Mouse (Mus musculus): ENCODE data around the gene Rabac1. TPM values are rescaled to one million over a fixed set of nuclear protein-coding genes. Genes with fewer than 3 reads are reported as not detected.

The Rabac1 gene
- total and polyA plus RNA-seq, 3 experiments: 223 to 240 TPM; not detected in 1

DNA sequence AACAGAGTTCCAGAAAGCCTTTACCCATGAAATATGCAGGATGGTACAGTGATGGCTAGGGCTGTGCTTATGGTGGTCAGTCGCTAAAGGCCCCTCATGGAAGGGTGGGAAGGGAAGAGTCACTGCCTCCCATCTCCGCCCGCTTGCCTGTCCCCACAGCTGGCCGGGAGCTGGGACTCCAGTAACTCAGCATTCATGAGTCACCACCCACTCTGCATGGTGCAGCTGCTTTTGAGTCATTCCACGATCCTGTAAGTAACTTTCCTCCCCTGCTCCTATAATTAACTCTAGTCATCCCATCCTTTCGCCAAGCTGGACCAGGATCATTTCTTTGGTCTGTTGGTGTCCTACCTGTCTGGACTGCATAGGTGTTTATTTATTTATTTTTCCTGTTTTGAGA, 20.5 kb upstream of the Rabac1 start:
- Histone ChIP-seq H3K9me3 (replicated peaks; ENCODE audit: insufficient read depth, low read length) (no peaks in the 10 kb centered on the region), H3K9ac (ENCODE audit: control insufficient read depth, low read depth, low read length, poor library complexity, severe bottlenecking) (no peak overlapping the region), H3K27me3 (ENCODE audit: control insufficient read depth in 1 of 2, insufficient read depth in 2 of 2, low read length in 2 of 2) (no peaks in the 10 kb centered on the region; a peak in 1 of 4 replicates), H3K4me3 (ENCODE audit: control insufficient read depth in 1 of 2, insufficient read depth in 1 of 2, low read depth in 2 of 2, low read length in 2 of 2) (no peak overlapping the region), H3K79me2 (ENCODE audit: control insufficient read depth, insufficient read depth, low read length, poor library complexity) (no peaks in the 10 kb centered on the region), H3K4me1 (ENCODE audit: control insufficient read depth in 1 of 2, insufficient read depth in 2 of 2, low read length in 2 of 2) (peaks cover 0 to 4% of the 10 kb centered on the region in 2 experiments; a peak in 2 of 4 replicates), H3K36me3 (ENCODE audit: control insufficient read depth in 1 of 2, insufficient read depth in 2 of 2, low read length in 2 of 2) (no peaks in the 10 kb centered on the region; a peak in 1 of 4 replicates), H3K27ac (ENCODE audit: control insufficient read depth, low read depth, low read length) (no peak overlapping the region)
- TF ChIP-seq SMC3 (IDR thresholded peaks at IDR 0.05; ENCODE audit: low read depth, low read length) (no peak), ZNF384 (IDR thresholded peaks at IDR 0.05; ENCODE audit: low read depth, low read length) (no peak), GATA1 (IDR thresholded peaks at IDR 0.05; ENCODE audit: low read depth, low read length) (no peak), KAT2A (conservative IDR thresholded peaks at IDR 0.05; ENCODE audit: low read depth, low read length) (no peak), MXI1 (IDR thresholded peaks at IDR 0.05; ENCODE audit: low read depth, low read length) (no peak), ZMIZ1 (IDR thresholded peaks at IDR 0.05; ENCODE audit: low read depth, low read length) (no peak), USF1 (IDR thresholded peaks at IDR 0.05; ENCODE audit: low read depth, low read length) (no peak)
- no peak for DNase-seq (ENCODE audit: low read depth, low spot score)

DNA sequence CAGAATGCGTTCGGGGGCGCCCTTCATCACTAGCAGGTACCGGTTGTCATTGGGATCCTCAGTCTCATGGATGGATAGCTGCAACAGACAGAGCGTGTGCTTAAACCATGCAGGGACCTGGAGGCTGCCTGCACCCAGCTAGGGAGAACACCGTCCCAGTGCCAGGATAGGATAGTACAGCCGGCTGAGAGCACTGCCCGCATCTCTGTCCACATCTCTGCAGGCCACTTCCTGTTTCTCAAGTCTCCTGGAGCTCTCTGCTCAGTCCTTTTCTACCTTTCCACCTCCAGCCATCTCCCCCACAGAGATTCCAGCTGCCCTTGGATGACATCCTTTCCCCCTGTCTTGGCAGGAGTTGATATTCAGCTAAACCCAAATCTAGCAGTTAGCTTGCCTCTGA, 17.9 kb upstream of the Rabac1 start:
- no peak for DNase-seq (ENCODE audit: low read depth, low spot score)

DNA sequence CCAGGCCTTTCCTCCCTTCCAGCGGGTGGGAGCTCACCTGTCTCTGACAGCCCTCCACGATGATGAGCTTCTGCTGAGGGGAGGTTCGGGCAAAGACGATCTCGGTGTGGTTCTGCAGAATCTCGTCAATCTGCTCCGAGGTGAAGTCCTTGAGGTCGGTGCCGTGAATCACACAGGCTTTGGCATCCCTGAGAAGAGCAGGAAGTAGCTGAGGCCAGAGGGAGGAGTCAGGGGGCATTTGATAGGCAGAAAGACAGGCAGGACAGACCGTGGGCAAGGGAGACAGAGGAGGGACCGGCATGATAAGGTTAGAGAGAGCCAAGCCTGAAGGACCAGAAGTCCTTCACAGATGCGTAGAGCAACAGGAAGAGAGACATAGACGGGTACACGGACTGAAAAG, 15.4 kb upstream of the Rabac1 start:
- H3K27me3 ChIP-seq (ENCODE audit: control insufficient read depth in 1 of 2, insufficient read depth in 2 of 2, low read length in 2 of 2): no peaks in the 10 kb centered on the region; a peak in 1 of 4 replicates
- no peaks in the 10 kb centered on the region; a peak in 1 of 4 replicates for H3K36me3 ChIP-seq (ENCODE audit: control insufficient read depth in 1 of 2, insufficient read depth in 2 of 2, low read length in 2 of 2)
- no peaks in the 10 kb centered on the region for H3K79me2 ChIP-seq (ENCODE audit: control insufficient read depth, insufficient read depth, low read length, poor library complexity)
- H3K9me3 ChIP-seq (replicated peaks; ENCODE audit: insufficient read depth, low read length): no peaks in the 10 kb centered on the region
- no peak overlapping the region for H3K27ac ChIP-seq (ENCODE audit: control insufficient read depth, low read depth, low read length)
- H3K9ac ChIP-seq (ENCODE audit: control insufficient read depth, low read depth, low read length, poor library complexity, severe bottlenecking): no peak overlapping the region; the same call in 1 of the 2 replicates
- peaks cover 0 to 12% of the 10 kb centered on the region in 2 experiments; a peak in 2 of 4 replicates for H3K4me1 ChIP-seq (ENCODE audit: control insufficient read depth in 1 of 2, insufficient read depth in 2 of 2, low read length in 2 of 2)
- peak overlapping the region in 1 of 2 experiments; percentile 25; a peak in 1 of 4 replicates for H3K4me3 ChIP-seq (ENCODE audit: control insufficient read depth in 1 of 2, insufficient read depth in 1 of 2, low read depth in 2 of 2, low read length in 2 of 2)
- DNase-seq (ENCODE audit: low read depth, low spot score): peak; percentile 24
- no peak for TF ChIP-seq MYB (IDR thresholded peaks at IDR 0.05; ENCODE audit: low read depth, low read length)
- no peak for TF ChIP-seq USF2 (IDR thresholded peaks at IDR 0.05; ENCODE audit: borderline replicate concordance in 1 of 2, insufficient read depth in 1 of 2, low read depth in 1 of 2, low read length in 2 of 2)
- no peak for TF ChIP-seq SMC3 (IDR thresholded peaks at IDR 0.05; ENCODE audit: low read depth, low read length)
- TF ChIP-seq MEF2A (IDR thresholded peaks at IDR 0.05; ENCODE audit: extremely low read depth, insufficient replicate concordance, low read depth, low read length, poor library complexity, severe bottlenecking): no peak
- TF ChIP-seq MAX (IDR thresholded peaks at IDR 0.05; ENCODE audit: low read length): no peak
- no peak for TF ChIP-seq MXI1 (IDR thresholded peaks at IDR 0.05; ENCODE audit: low read depth, low read length)
- TF ChIP-seq POLR2AphosphoS5 (IDR thresholded peaks at IDR 0.05; ENCODE audit: borderline replicate concordance, low read depth, low read length): no peak
- no peak for TF ChIP-seq ELF1 (IDR thresholded peaks at IDR 0.05; ENCODE audit: low read depth, low read length)
- TF ChIP-seq NRF1 (IDR thresholded peaks at IDR 0.05; ENCODE audit: insufficient read depth, low read depth, low read length, poor library complexity, severe bottlenecking): no peak
- TF ChIP-seq POLR2A (IDR thresholded peaks at IDR 0.05; ENCODE audit: control insufficient read depth in 1 of 2, insufficient read depth in 1 of 2, low read depth in 1 of 2, low read length in 2 of 2, poor library complexity in 1 of 2): no peak
- TF ChIP-seq TCF12 (IDR thresholded peaks at IDR 0.05; ENCODE audit: low read depth, low read length): no peak
- TF ChIP-seq BHLHE40 (IDR thresholded peaks at IDR 0.05; ENCODE audit: borderline replicate concordance, low read depth, low read length): no peak
- TF ChIP-seq CTCF (IDR thresholded peaks at IDR 0.05 in 2 of 3, conservative IDR thresholded peaks at IDR 0.05 in 1 of 3; ENCODE audit: control insufficient read depth in 1 of 3, insufficient read depth in 1 of 3, low read depth in 2 of 3, low read length in 3 of 3, poor library complexity in 1 of 3, severe bottlenecking in 1 of 3): no peak

More for the DNA sequence above, 17.9 kb upstream of the Rabac1 start:
- Histone ChIP-seq H3K9ac (ENCODE audit: control insufficient read depth, low read depth, low read length, poor library complexity, severe bottlenecking) (no peak overlapping the region), H3K27me3 (ENCODE audit: control insufficient read depth in 1 of 2, insufficient read depth in 2 of 2, low read length in 2 of 2) (no peaks in the 10 kb centered on the region; a peak in 1 of 4 replicates), H3K4me3 (ENCODE audit: control insufficient read depth in 1 of 2, insufficient read depth in 1 of 2, low read depth in 2 of 2, low read length in 2 of 2) (no peak overlapping the region), H3K27ac (ENCODE audit: control insufficient read depth, low read depth, low read length) (no peak overlapping the region), H3K4me1 (ENCODE audit: control insufficient read depth in 1 of 2, insufficient read depth in 2 of 2, low read length in 2 of 2) (peaks cover 0 to 12% of the 10 kb centered on the region in 2 experiments; a peak in 2 of 4 replicates), H3K36me3 (ENCODE audit: control insufficient read depth in 1 of 2, insufficient read depth in 2 of 2, low read length in 2 of 2) (no peaks in the 10 kb centered on the region; a peak in 1 of 4 replicates), H3K9me3 (replicated peaks; ENCODE audit: insufficient read depth, low read length) (no peaks in the 10 kb centered on the region), H3K79me2 (ENCODE audit: control insufficient read depth, insufficient read depth, low read length, poor library complexity) (no peaks in the 10 kb centered on the region)
- TF ChIP-seq KAT2A (conservative IDR thresholded peaks at IDR 0.05; ENCODE audit: low read depth, low read length): no peak
- TF ChIP-seq MAFK (IDR thresholded peaks at IDR 0.05; ENCODE audit: borderline replicate concordance, low read depth, low read length): no peak
- no peak for TF ChIP-seq USF2 (IDR thresholded peaks at IDR 0.05; ENCODE audit: borderline replicate concordance in 1 of 2, insufficient read depth in 1 of 2, low read depth in 1 of 2, low read length in 2 of 2)
- TF ChIP-seq TAL1 (IDR thresholded peaks at IDR 0.05; ENCODE audit: low read length): no peak
- TF ChIP-seq CTCF (IDR thresholded peaks at IDR 0.05 in 2 of 3, conservative IDR thresholded peaks at IDR 0.05 in 1 of 3; ENCODE audit: control insufficient read depth in 1 of 3, insufficient read depth in 1 of 3, low read depth in 2 of 3, low read length in 3 of 3, poor library complexity in 1 of 3, severe bottlenecking in 1 of 3): no peak
- TF ChIP-seq ELF1 (IDR thresholded peaks at IDR 0.05; ENCODE audit: low read depth, low read length): no peak
- TF ChIP-seq POLR2AphosphoS5 (IDR thresholded peaks at IDR 0.05; ENCODE audit: borderline replicate concordance, low read depth, low read length): no peak
- no peak for TF ChIP-seq TBP (IDR thresholded peaks at IDR 0.05; ENCODE audit: low read depth, low read length)
- TF ChIP-seq BHLHE40 (IDR thresholded peaks at IDR 0.05; ENCODE audit: borderline replicate concordance, low read depth, low read length): no peak
- TF ChIP-seq EP300 (IDR thresholded peaks at IDR 0.05; ENCODE audit: low read depth in 1 of 2, low read length in 2 of 2): no peak
- TF ChIP-seq MAZ (IDR thresholded peaks at IDR 0.05; ENCODE audit: low read depth, low read length): no peak
- no peak for TF ChIP-seq NRF1 (IDR thresholded peaks at IDR 0.05; ENCODE audit: insufficient read depth, low read depth, low read length, poor library complexity, severe bottlenecking)
- TF ChIP-seq UBTF (IDR thresholded peaks at IDR 0.05; ENCODE audit: borderline replicate concordance, insufficient read depth, low read depth, low read length): no peak
- TF ChIP-seq ZKSCAN1 (IDR thresholded peaks at IDR 0.05; ENCODE audit: low read depth, low read length): no peak
- TF ChIP-seq RCOR1 (IDR thresholded peaks at IDR 0.05; ENCODE audit: low read depth, low read length): no peak
- TF ChIP-seq SIN3A (IDR thresholded peaks at IDR 0.05; ENCODE audit: low read length): no peak
- no peak for TF ChIP-seq POLR2AphosphoS2 (IDR thresholded peaks at IDR 0.05; ENCODE audit: low read length)
